8 mouse cellular contexts compared by ENCODE assay signal in the genomic region with DNA sequence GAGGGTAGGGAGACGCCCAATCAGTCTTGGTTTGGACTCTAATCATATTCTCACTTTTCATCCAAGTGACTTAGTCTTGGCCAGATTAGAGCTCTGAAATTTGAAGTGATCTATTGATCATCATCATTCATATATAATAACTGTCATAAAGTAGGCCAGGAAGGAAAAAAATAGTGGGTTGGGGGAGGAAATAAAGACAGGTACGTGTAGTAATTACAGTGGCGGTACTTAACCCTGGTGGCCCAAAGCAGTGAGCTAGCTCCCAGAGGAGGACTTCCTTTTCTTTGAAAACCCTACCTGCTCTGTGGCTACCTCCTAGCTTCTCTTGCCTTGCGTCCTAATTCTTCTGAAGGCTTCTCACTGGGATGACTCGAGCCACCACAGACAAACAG. TPM values are rescaled to one million over a fixed set of nuclear protein-coding genes. Genes with fewer than 3 reads are reported as not detected.
DNase-seq lines count a peak whose midpoint lies in the region; ATAC-seq and TF ChIP-seq lines count a peak whose summit lies in the region.

No protein-coding gene starts in this region.

- TF ChIP-seq RAD21 in MEL (IDR thresholded peaks at IDR 0.05; ENCODE audit: low read depth, low read length): no peak

- H3K36me3 ChIP-seq in heart, embryonic 16.5 days (ENCODE audit: control insufficient read depth, insufficient read depth): peaks cover 15% of the 10 kb centered on the region
- peaks cover 20 to 30% of the 10 kb centered on the region in 2 experiments for H3K36me3 ChIP-seq in MEL (ENCODE audit: control insufficient read depth in 1 of 2, insufficient read depth in 2 of 2, low read length in 2 of 2)
- H3K36me3 ChIP-seq in forebrain, embryonic 16.5 days (ENCODE audit: control insufficient read depth, insufficient read depth): peaks cover 12% of the 10 kb centered on the region

- TF ChIP-seq POLR2A in MEL (IDR thresholded peaks at IDR 0.05; ENCODE audit: control insufficient read depth in 1 of 2, insufficient read depth in 1 of 2, low read depth in 1 of 2, low read length in 2 of 2, poor library complexity in 1 of 2): no peak

- TF ChIP-seq CTCF in MEL (IDR thresholded peaks at IDR 0.05 in 2 of 3, conservative IDR thresholded peaks at IDR 0.05 in 1 of 3; ENCODE audit: control insufficient read depth in 1 of 3, insufficient read depth in 1 of 3, low read depth in 2 of 3, low read length in 3 of 3, poor library complexity in 1 of 3, severe bottlenecking in 1 of 3): no peak

- no peaks in the 10 kb centered on the region for H3K9me3 ChIP-seq in heart, embryonic 16.5 days (replicated peaks; ENCODE audit: control insufficient read depth, low read length)
- no peaks in the 10 kb centered on the region for H3K9me3 ChIP-seq in MEL (replicated peaks; ENCODE audit: insufficient read depth, low read length)
- H3K9me3 ChIP-seq in forebrain, embryonic 16.5 days (ENCODE audit: control insufficient read depth, low read length): no peaks in the 10 kb centered on the region

- no peak for ATAC-seq in heart, embryonic 16.5 days (replicated peaks; ENCODE audit: extremely low read depth, insufficient read depth, low FRiP score)
- no peak for ATAC-seq in forebrain, embryonic 16.5 days
- ATAC-seq in megakaryocyte progenitor cell, adult 5-6 weeks (replicated peaks; ENCODE audit: poor library complexity): 0 out of 2 replicates have a peak, but pooled peaks have one; percentile 27

- peak overlapping the region; percentile 99 for H3K27ac ChIP-seq in heart, embryonic 16.5 days (ENCODE audit: low read length)
- peak overlapping the region; percentile 98 for H3K27ac ChIP-seq in MEL (ENCODE audit: control insufficient read depth, low read depth, low read length)
- H3K27ac ChIP-seq in forebrain, embryonic 16.5 days (ENCODE audit: low read length): no peak overlapping the region

- 0% methylated on average over 5 of the region's 5 CpGs for WGBS in heart, embryonic 16.5 days
- WGBS in forebrain, embryonic 16.5 days: 6% methylated on average over 5 of the region's 5 CpGs

- H3K27me3 ChIP-seq in heart, embryonic 16.5 days (ENCODE audit: control insufficient read depth, insufficient read depth, low read length): no peaks in the 10 kb centered on the region
- no peaks in the 10 kb centered on the region for H3K27me3 ChIP-seq in MEL (ENCODE audit: control insufficient read depth in 1 of 2, insufficient read depth in 2 of 2, low read length in 2 of 2)
- no peaks in the 10 kb centered on the region for H3K27me3 ChIP-seq in forebrain, embryonic 16.5 days (replicated peaks; ENCODE audit: control insufficient read depth, insufficient read depth, low read length)

- TF ChIP-seq EP300 in MEL (IDR thresholded peaks at IDR 0.05; ENCODE audit: low read depth in 1 of 2, low read length in 2 of 2): no peak

- intact Hi-C loops in heart, postnatal 25 days (cut with DNase I): loop anchor here (5.0 kb wide), 1 partner anchor 99 kb away; a partner anchor contains a TSS
- intact Hi-C loops in left cerebral cortex, postnatal 14 days (cut with DNase I): loop anchor here (10.0 kb wide), 1 partner anchor 316 kb away; no protein-coding TSS in a partner anchor

- H3K4me3 ChIP-seq in heart, embryonic 16.5 days (ENCODE audit: low read length): peak overlapping the region; percentile 97
- H3K4me3 ChIP-seq in MEL (ENCODE audit: control insufficient read depth in 1 of 2, insufficient read depth in 1 of 2, low read depth in 2 of 2, low read length in 2 of 2): peak overlapping the region; percentile 68 to 95
- peak overlapping the region; percentile 83 for H3K4me3 ChIP-seq in forebrain, embryonic 16.5 days (replicated peaks; ENCODE audit: low read length)

- peak overlapping the region; percentile 99 for H3K9ac ChIP-seq in heart, embryonic 16.5 days (ENCODE audit: low read length)
- H3K9ac ChIP-seq in MEL (ENCODE audit: control insufficient read depth, low read depth, low read length, poor library complexity, severe bottlenecking): peak overlapping the region; percentile 98
- peak overlapping the region; percentile 78 for H3K9ac ChIP-seq in forebrain, embryonic 16.5 days (replicated peaks; ENCODE audit: low read depth, low read length)

- peaks cover 32% of the 10 kb centered on the region for H3K4me1 ChIP-seq in heart, embryonic 16.5 days (ENCODE audit: control insufficient read depth, insufficient read depth, low read length)
- H3K4me1 ChIP-seq in MEL (ENCODE audit: control insufficient read depth in 1 of 2, insufficient read depth in 2 of 2, low read length in 2 of 2): peaks cover 2 to 13% of the 10 kb centered on the region in 2 experiments
- peaks cover 18% of the 10 kb centered on the region for H3K4me1 ChIP-seq in forebrain, embryonic 16.5 days (replicated peaks; ENCODE audit: control insufficient read depth, insufficient read depth, low read length)

- DNase-seq in heart, postnatal 25 days (ENCODE audit: low spot score): no peak
- DNase-seq in MEL (ENCODE audit: low read depth, low spot score): no peak
- DNase-seq in cerebellum, adult 9-10 months: no peak
- no peak for DNase-seq in left cerebral cortex, postnatal 14 days (ENCODE audit: low spot score in 2 of 2)
- DNase-seq in layer of hippocampus, adult 8-10 months (ENCODE audit: low spot score in 2 of 2): no peak

- peak overlapping the region; percentile 77 for H3K4me2 ChIP-seq in heart, embryonic 16.5 days (ENCODE audit: low read depth, low read length)
- H3K4me2 ChIP-seq in forebrain, embryonic 16.5 days (ENCODE audit: low read length): peak overlapping the region; percentile 73

- peaks cover 44% of the 10 kb centered on the region for H3K79me2 ChIP-seq in MEL (ENCODE audit: control insufficient read depth, insufficient read depth, low read length, poor library complexity)

TF ChIP-seq in MEL, 35 proteins besides CTCF, POLR2A, EP300 and RAD21:
- peak; percentile 40; the same call in 1 of the 2 replicates for TF ChIP-seq RCOR1 (IDR thresholded peaks at IDR 0.05; ENCODE audit: low read depth, low read length)
- no peak for TF ChIP-seq JUND (IDR thresholded peaks at IDR 0.05; ENCODE audit: low read depth, low read length)
- TF ChIP-seq ZMIZ1 (IDR thresholded peaks at IDR 0.05; ENCODE audit: low read depth, low read length): peak; percentile 27; the same call in 1 of the 2 replicates

RNA-seq across cellular contexts. Expression of a gene that starts 1.2 kb away (rescaled TPM):
- 1,101 and 1,119 TPM in 2 replicates for polyA plus RNA-seq in heart, embryonic 16.5 days (2015; fragmentation: Nextera tagmentation; extraction: Ambion mirVana)
- total RNA-seq in heart, postnatal 25 days (2021): 100 to 1,000 TPM; 197 to 229 TPM
- 186 and 193 TPM in 2 replicates for total RNA-seq in MEL (2012; rRNA removed)
- polyA plus RNA-seq in MEL (2012; ENCODE audit: insufficient read depth in 1 of 2, insufficient read length in 2 of 2, low read depth in 1 of 2, low replicate concordance in 2 of 2, missing spikeins in 1 of 2): 1,000 to 10,000 TPM in 1 of 2 experiments, 100 to 1,000 TPM in 1; 266 to 2,226 TPM
- polyA plus RNA-seq in forebrain, embryonic 16.5 days (2015; fragmentation: Nextera tagmentation; extraction: Ambion mirVana): 318 and 371 TPM in 2 replicates
- total RNA-seq in megakaryocyte progenitor cell, adult 5-6 weeks (2015): 294 and 360 TPM in 2 replicates
- 127 and 170 TPM in 2 replicates for total RNA-seq in megakaryocyte progenitor cell, adult 5-6 weeks (2017)
- 10 to 100 TPM; 49.7 to 50.1 TPM for total RNA-seq in left cerebral cortex, postnatal 14 days (2021)
- 10 to 100 TPM; 42.1 to 67.4 (median 54.4) TPM for total RNA-seq in layer of hippocampus, adult 8-10 months (2022)

RNA-seq across cellular contexts. Expression of a gene that starts 1.3 kb away (rescaled TPM):
- 5.2 and 5.6 TPM in 2 replicates for polyA plus RNA-seq in heart, embryonic 16.5 days (2015; fragmentation: Nextera tagmentation; extraction: Ambion mirVana)
- 1 to 10 TPM; 2.2 to 2.3 TPM for total RNA-seq in heart, postnatal 25 days (2021)
- total RNA-seq in MEL (2012; rRNA removed): 1.1 and 1.2 TPM in 2 replicates
- 1 to 10 TPM in 1 of 2 experiments, not detected in 1; 1.9 TPM for polyA plus RNA-seq in MEL (2012; ENCODE audit: insufficient read depth in 1 of 2, insufficient read length in 2 of 2, low read depth in 1 of 2, low replicate concordance in 2 of 2, missing spikeins in 1 of 2)
- polyA plus RNA-seq in forebrain, embryonic 16.5 days (2015; fragmentation: Nextera tagmentation; extraction: Ambion mirVana): 4.0 and 7.4 TPM in 2 replicates
- 9.1 TPM in 2 replicates for total RNA-seq in megakaryocyte progenitor cell, adult 5-6 weeks (2015)
- 13.6 and 14.6 TPM in 2 replicates for total RNA-seq in megakaryocyte progenitor cell, adult 5-6 weeks (2017)
- total RNA-seq in left cerebral cortex, postnatal 14 days (2021): 1 to 10 TPM; 5.0 to 5.5 TPM
- 1 to 10 TPM; 2.4 to 4.3 (median 2.6) TPM for total RNA-seq in layer of hippocampus, adult 8-10 months (2022)

RNA-seq across cellular contexts. Expression of a gene that starts 20.4 kb away (rescaled TPM):
- polyA plus RNA-seq in heart, embryonic 16.5 days (2015; fragmentation: Nextera tagmentation; extraction: Ambion mirVana): 31.4 and 38.8 TPM in 2 replicates
- total RNA-seq in heart, postnatal 25 days (2021): 10 to 100 TPM; 13.6 to 15.5 TPM
- total RNA-seq in MEL (2012; rRNA removed): 68.3 and 72.3 TPM in 2 replicates
- polyA plus RNA-seq in MEL (2012; ENCODE audit: insufficient read depth in 1 of 2, insufficient read length in 2 of 2, low read depth in 1 of 2, low replicate concordance in 2 of 2, missing spikeins in 1 of 2): 100 to 1,000 TPM in 1 of 2 experiments, 10 to 100 TPM in 1; 73.6 to 369 TPM
- polyA plus RNA-seq in forebrain, embryonic 16.5 days (2015; fragmentation: Nextera tagmentation; extraction: Ambion mirVana): 47.0 and 58.0 TPM in 2 replicates
- total RNA-seq in megakaryocyte progenitor cell, adult 5-6 weeks (2015): 81.7 and 81.8 TPM in 2 replicates
- 90.2 and 95.2 TPM in 2 replicates for total RNA-seq in megakaryocyte progenitor cell, adult 5-6 weeks (2017)
- total RNA-seq in left cerebral cortex, postnatal 14 days (2021): 10 to 100 TPM; 13.3 to 14.2 TPM
- total RNA-seq in layer of hippocampus, adult 8-10 months (2022): 10 to 100 TPM; 17.6 to 18.8 (median 18.3) TPM

RNA-seq across cellular contexts. Expression of a gene that starts 51.2 kb away (rescaled TPM):
- polyA plus RNA-seq in heart, embryonic 16.5 days (2015; fragmentation: Nextera tagmentation; extraction: Ambion mirVana): 7.8 and 8.7 TPM in 2 replicates
- total RNA-seq in heart, postnatal 25 days (2021): 1 to 10 TPM; 4.2 to 4.4 TPM
- 3.2 and 3.7 TPM in 2 replicates for total RNA-seq in MEL (2012; rRNA removed)
- 1 to 10 TPM in 1 of 2 experiments, not detected in 1; 5.1 TPM for polyA plus RNA-seq in MEL (2012; ENCODE audit: insufficient read depth in 1 of 2, insufficient read length in 2 of 2, low read depth in 1 of 2, low replicate concordance in 2 of 2, missing spikeins in 1 of 2)
- polyA plus RNA-seq in forebrain, embryonic 16.5 days (2015; fragmentation: Nextera tagmentation; extraction: Ambion mirVana): 4.0 and 4.2 TPM in 2 replicates
- 12.5 and 17.0 TPM in 2 replicates for total RNA-seq in megakaryocyte progenitor cell, adult 5-6 weeks (2015)
- 9.9 and 10.5 TPM in 2 replicates for total RNA-seq in megakaryocyte progenitor cell, adult 5-6 weeks (2017)
- 1 to 10 TPM; 6.3 to 7.2 TPM for total RNA-seq in left cerebral cortex, postnatal 14 days (2021)
- total RNA-seq in layer of hippocampus, adult 8-10 months (2022): 10 to 100 TPM in 1 of 4 experiments, 1 to 10 TPM in 3; 6.8 to 11.4 (median 9.0) TPM
